Mouse (Mus musculus) right cerebral cortex, postnatal 10 days (tissue): ENCODE results near the gene Scaper.

Source experiments
- DNase-seq, 2 experiments: peaks; one replicate each; pipeline ENCODE4 v3.0.0; 2021; ENCODE audit warnings: low spot score in 2 of 2

The Scaper gene

GRCm38 (mm10) chr9:55540888-55541287 is 397.0 kb downstream of the Scaper start:
- peak in 1 of 2 experiments; percentile 47 for DNase-seq

GRCm38 (mm10) chr9:55540391-55540770 is 397.5 kb downstream of the Scaper start:
- DNase-seq = no peak

- no peak for DNase-seq
Observed at GRCm38 (mm10) chr9:55539661-55540390, 398.1 kb downstream of the Scaper start.

- DNase-seq = no peak
Observed at GRCm38 (mm10) chr9:55539006-55539405, 398.9 kb downstream of the Scaper start.

- no peak for DNase-seq
Observed at GRCm38 (mm10) chr9:55538377-55538776, 399.5 kb downstream of the Scaper start, which contains the start of gene Isl2. TSS of gene Isl2 (plus strand) at chr9:55538672.

- DNase-seq = peak; percentile 64 to 79
Observed at GRCm38 (mm10) chr9:55535907-55536306, 402.0 kb downstream of the Scaper start.

- no peak for DNase-seq
Observed at GRCm38 (mm10) chr9:55525716-55526115, 412.2 kb downstream of the Scaper start.

GRCm38 (mm10) chr9:55512027-55512543 is 425.8 kb downstream of the Scaper start, which contains the start of gene Etfa:
TSS of gene Etfa (minus strand) at chr9:55512243.
- peak; percentile 97 for DNase-seq

GRCm38 (mm10) chr9:55511521-55511993 is 426.4 kb downstream of the Scaper start:
- no peak for DNase-seq

GRCm38 (mm10) chr9:55510651-55511235 is 427.2 kb downstream of the Scaper start:
- DNase-seq = no peak

GRCm38 (mm10) chr9:55509731-55510130 is 428.2 kb downstream of the Scaper start:
- no peak for DNase-seq

GRCm38 (mm10) chr9:55508701-55509100 is 429.2 kb downstream of the Scaper start:
- DNase-seq = no peak

- no peak for DNase-seq
Observed at GRCm38 (mm10) chr9:55507922-55508321, 430.0 kb downstream of the Scaper start.
